Mouse (Mus musculus) cortical plate, adult 2 months (tissue): Measurements from ENCODE around the gene Zfhx3.

ENCODE experiments used
- CTCF ChIP-seq: fragments of 200-500 bp; IDR thresholded peaks from 2 replicates; pipeline ENCODE4 v1.5.1; 2011; ENCODE audit warnings: mild to moderate bottlenecking, control low read depth, low read length; ENCODE audit not compliant: insufficient read depth; ENCODE audit errors: extremely low read depth
- POLR2A ChIP-seq: fragments of 200-500 bp; IDR thresholded peaks from 2 replicates; pipeline ENCODE4 v1.6.1; 2011; ENCODE audit warnings: mild to moderate bottlenecking, low read length, control low read depth; ENCODE audit not compliant: insufficient read depth; ENCODE audit errors: extremely low read depth

- no peak for TF ChIP-seq CTCF
- no peak for TF ChIP-seq POLR2A
These were observed 769.0 kb downstream of the Zfhx3 start for GRCm38 (mm10) chr8:108711490-108711793.
